In genomic region chr2:156392461-156393154, GRCm38 (mm10) we compare ENCODE assay signal across 8 mouse cellular contexts. TPM values are rescaled to one million over a fixed set of nuclear protein-coding genes. Genes with fewer than 3 reads are reported as not detected.
A peak's percentile ranks its signal among the peaks of the same experiment; 100 is the strongest.
DNase-seq lines count a peak whose midpoint lies in the region; ATAC-seq and TF ChIP-seq lines count a peak whose summit lies in the region.
"Not testable (repeated sequence)": the region's sequence is repeated elsewhere in the genome, so short reads cannot be mapped to it uniquely, and the experiment has no call there.

No protein-coding gene starts in this region.

- ATAC-seq in cerebellum, adult (ENCODE audit: insufficient number of reproducible peaks, low FRiP score, low TSS enrichment), result peak; percentile 76; the same call in 1 of the 2 replicates
- ATAC-seq in forebrain, embryonic 14.5 days, result peak; percentile 96
- ATAC-seq in lung, embryonic 15.5 days (ENCODE audit: borderline replicate concordance, extremely low read depth, low FRiP score, low TSS enrichment), result peak; percentile 91

- TF ChIP-seq CTCF in E14TG2a.4 (conservative IDR thresholded peaks at IDR 0.05; ENCODE audit: low read length); olfactory bulb, adult 2 months (IDR thresholded peaks at IDR 0.05; ENCODE audit: insufficient read depth, low read depth, low read length): not testable (repeated sequence)
- TF ChIP-seq CTCF in layer of hippocampus, adult 2 months (conservative IDR thresholded peaks at IDR 0.05), result peak; percentile 13

- not testable (repeated sequence) for H3K27ac ChIP-seq in forebrain, embryonic 14.5 days (ENCODE audit: low read depth, low read length); lung, embryonic 15.5 days; olfactory bulb, adult 2 months (ENCODE audit: insufficient read depth, low read depth, low read length)
- peak overlapping the region; percentile 83 for H3K27ac ChIP-seq in layer of hippocampus, adult 2 months

- peak overlapping the region; percentile 50 for H3K9ac ChIP-seq in forebrain, embryonic 14.5 days (ENCODE audit: low read length)
- 0 out of 2 replicates have a peak overlapping the region, but pooled peaks have one; percentile 29 for H3K9ac ChIP-seq in lung, embryonic 15.5 days

- WGBS in forebrain, embryonic 14.5 days, result 0% methylated on average over 1 of the region's 63 CpGs
- whole genome bisulfite sequencing in lung, embryonic 15.5 days, result 0% methylated on average over 17 of the region's 63 CpGs
- 0% methylated on average over 21 of the region's 63 CpGs for WGBS in olfactory bulb, adult 2 months

- H3K27me3 ChIP-seq in E14TG2a.4 (ENCODE audit: insufficient read depth, low read length); forebrain, embryonic 14.5 days (replicated peaks; ENCODE audit: control insufficient read depth, insufficient read depth, low read length); lung, embryonic 15.5 days: not testable (repeated sequence)

- peak; percentile 88 for DNase-seq in forebrain, embryonic 14.5 days (ENCODE audit: low spot score)
- peak; percentile 77 to 78 for DNase-seq in heart, postnatal 36 days
- peak; percentile 66 to 78 for DNase-seq in layer of hippocampus, adult 2 months (ENCODE audit: low spot score in 2 of 2)
- peak; percentile 60 to 65 for DNase-seq in thymus, adult 18-20 months

- not testable (repeated sequence) for H3K36me3 ChIP-seq in E14TG2a.4 (ENCODE audit: insufficient read depth, low read length); forebrain, embryonic 14.5 days (ENCODE audit: control insufficient read depth, insufficient read depth, low read length); lung, embryonic 15.5 days

- TF ChIP-seq POLR2A in olfactory bulb, adult 2 months (IDR thresholded peaks at IDR 0.05; ENCODE audit: insufficient read depth, low read depth, low read length), result not testable (repeated sequence)

- intact Hi-C loops in heart, postnatal 36 days (cut with DNase I), result loop anchor here (2.0 kb wide), 1 partner anchor 82 kb away; no protein-coding TSS in a partner anchor

- H3K4me3 ChIP-seq in E14TG2a.4 (replicated peaks; ENCODE audit: low read length), result peak overlapping the region; percentile 69
- H3K4me3 ChIP-seq in forebrain, embryonic 14.5 days (ENCODE audit: low read depth, low read length), result peak overlapping the region; percentile 33
- H3K4me3 ChIP-seq in layer of hippocampus, adult 2 months, result peak overlapping the region; percentile 50
- H3K4me3 ChIP-seq in lung, embryonic 15.5 days, result peak overlapping the region; percentile 39
- peak overlapping the region; percentile 37 for H3K4me3 ChIP-seq in olfactory bulb, adult 2 months (ENCODE audit: insufficient read depth, low read depth, low read length)

- not testable (repeated sequence) for H3K9me3 ChIP-seq in E14TG2a.4 (ENCODE audit: low read length); forebrain, embryonic 14.5 days (replicated peaks; ENCODE audit: control insufficient read depth, low read length); lung, embryonic 15.5 days

- H3K4me2 ChIP-seq in forebrain, embryonic 14.5 days (ENCODE audit: low read length), result peak overlapping the region; percentile 45
- H3K4me2 ChIP-seq in lung, embryonic 15.5 days, result peak overlapping the region; percentile 47

- H3K4me1 ChIP-seq in E14TG2a.4 (replicated peaks; ENCODE audit: low read depth, low read length), result peaks cover 26% of the 10 kb centered on the region
- H3K4me1 ChIP-seq in forebrain, embryonic 14.5 days (ENCODE audit: control insufficient read depth, insufficient read depth, low read length); lung, embryonic 15.5 days; olfactory bulb, adult 2 months (ENCODE audit: control insufficient read depth, insufficient read depth, low read length): not testable (repeated sequence)

RNA-seq across cellular contexts. Expression of gene Epb41l1, which starts 28.1 kb away (rescaled TPM):
- polyA plus RNA-seq in forebrain, embryonic 14.5 days (2014; fragmentation: Nextera tagmentation; extraction: Ambion mirVana), result 9.6 and 11.2 TPM in 2 replicates
- 1 to 10 TPM; 6.3 to 9.1 TPM for total RNA-seq in heart, postnatal 36 days (2021)
- total RNA-seq in layer of hippocampus, adult 2 months (2021), result 100 to 1,000 TPM; 340 to 347 TPM
- polyA plus RNA-seq in lung, embryonic 15.5 days (2015; fragmentation: Nextera tagmentation; extraction: Ambion mirVana), result 1.6 and 2.8 TPM in 2 replicates
- polyA plus RNA-seq in olfactory bulb, adult 2 months (2012; ENCODE audit: insufficient read depth, insufficient read length, low replicate concordance, missing spikeins), result 51.4 and 207 TPM in 2 replicates
